Mouse (Mus musculus) layer of hippocampus, postnatal 25 days (tissue): ENCODE data around the gene Macrod2. TPM values are rescaled to one million over a fixed set of nuclear protein-coding genes. Genes with fewer than 3 reads are reported as not detected.

Source experiments
- DNase-seq, 2 experiments: peaks; one replicate each; pipeline ENCODE4 v3.0.0; 2022; ENCODE audit warnings: mixed read lengths in 2 of 2, low spot score in 1 of 2; ENCODE audit errors: extremely low spot score in 1 of 2
- total RNA-seq, 2 experiments: library from RNA; stranded (reverse); gene quantifications; 2 replicates each; pipeline ENCODE4 v1.2.3; 2021

Macrod2 gene
- total RNA-seq, 2 experiments from 2014 or later, result 47.1 to 47.2 TPM

DNA sequence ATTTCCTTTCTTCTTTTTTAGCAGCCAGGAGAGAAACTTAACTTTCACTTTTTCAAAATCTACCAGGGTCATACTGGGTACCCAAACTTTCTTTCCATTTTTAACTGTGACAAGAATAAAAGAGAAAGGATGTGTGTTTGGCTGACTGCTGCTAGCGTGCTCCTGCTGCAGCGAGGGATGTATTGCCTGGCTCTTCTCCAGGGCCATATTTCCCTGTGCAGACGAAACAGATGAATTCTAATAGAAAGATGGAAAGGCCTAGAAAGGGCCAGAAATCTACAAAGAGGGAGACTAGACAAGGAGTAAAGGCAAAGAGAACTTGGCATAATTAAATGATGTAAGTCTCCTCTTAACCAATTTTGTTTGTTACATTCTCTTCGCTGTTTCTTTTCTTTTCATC, 2005.7 kb downstream of the Macrod2 start:
- DNase-seq, result no peak

DNA sequence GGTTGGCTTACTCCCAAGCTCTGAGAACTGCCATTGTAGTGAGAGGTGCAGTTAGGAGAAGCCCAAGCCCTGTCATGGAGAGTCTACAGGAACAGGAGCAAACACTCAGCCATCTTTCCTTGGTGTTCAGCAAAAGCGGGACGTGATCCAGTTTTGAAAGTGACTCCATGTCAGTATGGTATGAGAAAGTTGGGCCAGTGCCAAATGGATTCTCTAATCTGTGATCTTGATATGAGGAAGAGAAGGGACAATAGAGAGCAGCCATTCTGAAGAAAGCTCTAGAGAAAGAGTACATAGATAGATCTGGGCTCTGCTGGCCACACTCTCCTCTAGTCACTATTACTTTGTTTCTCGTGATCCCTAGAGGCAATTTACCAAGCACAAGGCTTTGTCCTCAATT, 2006.2 kb downstream of the Macrod2 start:
- DNase-seq, result no peak

DNA sequence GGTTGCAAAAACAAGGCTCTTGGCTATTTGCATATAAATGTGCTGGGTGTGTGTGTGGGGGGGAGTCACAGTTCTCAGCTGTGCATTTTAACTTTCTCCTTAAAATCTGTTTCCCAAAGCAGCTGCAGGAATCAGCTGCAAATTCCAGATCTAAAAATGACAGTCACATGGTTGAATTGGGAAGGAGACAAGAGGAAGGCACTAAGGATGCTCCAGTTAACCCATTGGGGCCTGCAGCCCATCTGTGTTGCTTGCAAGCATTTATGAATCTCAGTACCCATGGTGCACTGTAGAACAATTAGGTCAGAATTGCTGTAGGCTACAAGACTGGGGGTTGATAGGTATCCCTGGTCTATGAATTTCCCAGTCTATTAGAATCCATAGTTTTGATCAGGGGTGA, 2008.3 kb downstream of the Macrod2 start:
- DNase-seq, result no peak

DNA sequence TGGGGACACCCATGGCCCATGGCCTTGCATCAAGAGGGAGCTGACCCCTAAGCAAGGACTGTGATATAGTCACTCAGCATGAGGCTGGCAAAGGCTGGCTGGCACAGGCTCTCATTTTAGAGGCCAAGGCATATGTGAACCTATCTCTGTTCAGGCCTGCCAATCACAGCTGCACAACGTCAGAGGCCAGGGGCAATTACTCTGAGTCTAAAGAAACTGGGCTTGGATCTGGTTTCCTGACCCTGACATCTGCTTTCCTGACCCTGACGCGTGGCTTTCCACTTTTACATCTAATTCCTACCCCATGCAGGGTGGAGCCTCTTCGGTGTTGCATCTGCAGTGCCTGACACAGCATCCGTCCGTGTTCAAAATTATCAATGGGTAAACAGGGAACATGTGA, 2009.2 kb downstream of the Macrod2 start:
- DNase-seq, result no peak

GRCm38 (mm10) chr2:142407341-142407740, 2012.2 kb downstream of the Macrod2 start:
- no peak for DNase-seq

GRCm38 (mm10) chr2:142410124-142410523, 2015.0 kb downstream of the Macrod2 start:
- DNase-seq, result no peak

DNA sequence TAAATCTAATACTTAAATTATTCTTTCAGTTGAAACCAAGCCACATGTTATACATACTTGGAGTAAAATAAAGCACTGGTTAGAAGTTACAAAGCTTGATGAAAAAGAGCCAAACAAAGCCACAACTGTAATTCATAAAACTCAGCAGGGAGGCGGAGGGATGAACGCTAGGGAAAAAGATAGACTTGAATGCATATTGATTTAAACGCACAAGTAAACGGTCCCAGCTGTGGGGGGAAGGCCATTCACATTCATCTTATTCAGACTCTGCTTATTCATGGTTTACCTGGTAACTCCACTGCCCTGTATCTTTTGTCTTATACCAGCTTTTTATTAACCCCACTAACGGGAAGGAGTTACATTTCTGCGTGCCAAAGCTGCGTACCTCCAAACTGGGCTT, 2038.0 kb downstream of the Macrod2 start:
- DNase-seq, result no peak

GRCm38 (mm10) chr2:142434731-142435130, 2039.6 kb downstream of the Macrod2 start:
- DNase-seq, result no peak

DNA sequence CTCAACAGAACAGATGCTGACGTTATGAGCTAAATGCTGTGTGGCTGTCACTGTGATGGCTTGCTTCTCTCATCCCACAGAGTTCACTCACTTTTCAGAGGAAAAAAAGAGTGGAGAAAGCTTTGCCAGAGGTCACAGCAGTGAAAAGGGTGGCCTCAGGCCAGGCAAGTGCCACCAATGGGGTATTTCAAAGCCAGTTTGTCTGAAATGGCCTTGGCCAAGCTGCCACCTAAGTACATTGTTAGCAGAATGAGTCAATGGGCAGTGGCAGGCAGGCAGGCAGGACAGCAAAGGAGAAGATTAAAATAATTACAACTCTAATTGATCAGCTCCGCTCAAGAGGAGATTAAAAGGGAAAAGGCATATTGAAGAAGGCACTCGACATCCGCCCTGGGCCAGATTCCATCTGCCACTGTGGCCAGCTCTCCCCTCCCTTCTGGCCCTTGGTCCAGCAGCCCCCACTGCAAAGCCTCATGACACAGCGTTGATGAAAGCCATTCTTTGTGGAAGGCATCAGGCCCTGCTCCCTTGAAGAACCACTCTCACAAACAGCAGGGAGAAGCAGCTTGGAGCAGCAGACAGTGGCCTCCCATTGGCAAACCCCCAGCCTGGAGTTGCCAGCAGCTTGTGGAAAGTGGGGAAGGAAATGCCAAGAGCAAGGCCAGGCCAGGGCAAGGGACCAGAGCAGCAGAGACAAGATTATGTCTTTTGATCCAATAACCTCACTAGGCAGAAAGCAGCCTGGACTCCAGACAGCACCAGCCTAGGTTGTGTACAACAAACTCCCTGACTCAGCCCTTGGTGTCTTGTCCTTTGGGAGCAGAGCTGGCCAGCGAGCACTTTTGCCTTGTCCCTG, 2042.7 kb downstream of the Macrod2 start:
- DNase-seq, result peak; percentile 30 to 43

Other genes starting within 250 kb of the Macrod2 start
- not detected for gene Gm17374, start 243.3 kb upstream of the Macrod2 start, total RNA-seq
- gene Esf1, start 224.7 kb upstream of the Macrod2 start, total RNA-seq, result 10 to 100 TPM; 17.4 to 20.5 TPM
- gene Ndufaf5, start 224.7 kb upstream of the Macrod2 start, total RNA-seq, result 10 to 100 TPM; 47.9 to 49.8 TPM
- gene Sel1l2, start 5.6 kb upstream of the Macrod2 start, total RNA-seq, result not detected